Mouse (Mus musculus): Measurements from ENCODE around the gene Atp6v1b1.

DNA sequence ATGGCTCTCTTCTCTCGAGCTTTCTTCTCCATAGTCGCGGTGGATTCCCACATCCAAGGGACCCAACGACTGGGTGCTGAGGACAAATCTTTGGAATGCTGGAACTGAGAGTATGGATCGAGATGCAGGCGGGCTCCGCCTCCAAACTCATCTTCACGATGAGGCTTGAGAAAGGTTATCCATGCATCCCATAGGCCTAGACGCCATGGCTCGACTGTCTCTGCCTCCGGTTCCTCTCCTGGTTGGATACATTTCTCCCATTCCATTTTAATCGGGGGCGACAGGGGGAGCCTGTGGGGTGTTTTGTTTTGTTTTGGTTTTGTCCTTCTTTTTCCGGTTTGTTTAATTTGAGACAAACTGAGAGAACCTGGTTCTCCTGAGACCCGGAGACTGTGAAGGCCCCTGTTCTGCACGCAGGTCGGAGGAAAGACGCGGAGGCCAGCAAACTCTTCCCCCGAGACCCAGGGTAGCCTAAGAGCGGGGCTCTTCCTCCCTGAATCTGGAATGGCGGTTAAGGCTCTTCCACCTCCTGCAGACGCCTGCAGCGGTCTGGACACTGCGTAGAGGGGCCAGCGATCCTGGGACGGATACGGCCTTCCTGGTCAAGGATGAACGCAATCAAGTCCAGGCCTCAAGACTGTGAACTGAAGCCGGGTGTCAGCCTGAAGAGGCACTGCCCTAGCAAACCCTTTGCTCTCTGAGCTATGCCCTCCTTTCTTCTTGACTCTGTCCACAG lies 27.2 kb upstream of the Atp6v1b1 start:
- TF ChIP-seq CTCF (conservative IDR thresholded peaks at IDR 0.05; ENCODE audit: low read length) (no peak), POU5F1 (IDR thresholded peaks at IDR 0.05; ENCODE audit: borderline replicate concordance, low read length) (no peak), NANOG (IDR thresholded peaks at IDR 0.05; ENCODE audit: borderline replicate concordance, low read length) (no peak)
